Mouse (Mus musculus): ENCODE results near the gene Klhl29.

GRCm38 (mm10) chr12:5283654-5284053, 91.8 kb downstream of the Klhl29 start:
- TF ChIP-seq EP300 (optimal IDR thresholded peaks at IDR 0.05) (no peak), CTCF (IDR thresholded peaks at IDR 0.05; ENCODE audit: low read depth) (no peak)
